Mouse (Mus musculus): Measurements from ENCODE around the gene Mylk.
"Not testable (repeated sequence)": the region's sequence is repeated elsewhere in the genome, so short reads cannot be mapped to it uniquely, and the experiment has no call there.

The Mylk gene

GRCm38 (mm10) chr16:34745065-34745585, at the start of gene Mylk:
Gene Mylk, plus strand, starts transcription at chr16:34745210.
- DNase-seq (ENCODE audit: low spot score), result peak; percentile 95

GRCm38 (mm10) chr16:34698721-34699120, 46.3 kb upstream of the Mylk start:
- not testable (repeated sequence) for DNase-seq (ENCODE audit: low spot score)

DNA sequence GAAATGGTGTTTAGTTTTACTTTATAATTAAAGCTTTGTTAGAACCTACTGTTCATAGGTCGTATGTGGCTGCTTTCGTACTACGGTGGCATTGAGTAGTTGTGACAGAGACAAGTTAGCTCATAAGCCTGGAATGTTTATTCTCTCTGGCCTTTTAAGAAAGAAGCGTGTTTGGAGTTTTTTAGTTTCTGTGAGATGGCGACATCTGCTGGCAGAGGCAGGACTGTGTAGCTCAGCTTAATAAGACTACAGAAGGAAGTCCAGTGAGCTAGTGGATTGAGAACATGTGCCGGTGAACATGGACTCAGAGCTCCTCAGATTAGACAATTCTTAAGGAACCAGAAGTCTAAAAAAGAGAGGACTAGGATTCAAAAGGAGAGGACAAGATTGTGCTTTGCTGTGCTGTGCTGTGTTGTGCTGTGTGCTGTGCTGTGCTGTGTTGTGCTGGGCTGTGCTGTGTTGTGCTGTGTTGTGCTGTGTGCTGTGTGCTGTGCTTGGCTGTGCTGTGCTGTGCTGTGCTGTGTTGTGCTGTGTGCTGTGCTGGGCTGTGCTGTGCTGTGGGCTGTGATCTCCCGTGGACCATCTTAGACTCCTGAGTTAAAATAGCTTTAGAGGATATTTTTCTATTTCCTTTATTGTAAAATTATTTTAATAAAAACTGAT, 44.7 kb upstream of the Mylk start:
- peak; percentile 91 for DNase-seq (ENCODE audit: low spot score)

DNA sequence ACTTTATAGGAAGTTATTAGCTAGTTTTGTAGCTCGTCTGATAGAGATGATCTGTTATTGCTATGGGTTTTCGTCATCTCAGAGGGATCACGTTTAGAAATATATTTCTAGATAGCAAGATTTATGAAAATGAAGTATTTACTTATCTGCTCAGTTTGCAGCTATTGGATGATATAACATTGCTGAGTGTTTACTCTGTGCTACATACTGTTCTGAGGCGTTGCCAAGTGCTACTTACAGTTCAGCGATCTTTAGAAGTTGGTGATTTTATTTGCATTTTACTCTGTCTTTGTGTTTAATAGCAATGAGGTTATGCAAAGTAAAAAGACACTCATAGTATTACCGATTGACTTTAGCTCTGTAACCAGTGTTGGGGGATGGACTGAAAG, 44.2 kb upstream of the Mylk start:
- no peak for DNase-seq (ENCODE audit: low spot score)

GRCm38 (mm10) chr16:34706019-34706418, 39.0 kb upstream of the Mylk start:
- DNase-seq (ENCODE audit: low spot score), result no peak

- no peak for DNase-seq (ENCODE audit: low spot score)
Observed at GRCm38 (mm10) chr16:34706487-34706946, 38.5 kb upstream of the Mylk start.

GRCm38 (mm10) chr16:34711481-34711880, 33.5 kb upstream of the Mylk start:
- DNase-seq (ENCODE audit: low spot score), result peak; percentile 40

- DNase-seq (ENCODE audit: low spot score), result no peak
Observed at GRCm38 (mm10) chr16:34725156-34725555, 19.9 kb upstream of the Mylk start.

GRCm38 (mm10) chr16:34728610-34729009, 16.4 kb upstream of the Mylk start:
- DNase-seq (ENCODE audit: low spot score), result not testable (repeated sequence)

DNA sequence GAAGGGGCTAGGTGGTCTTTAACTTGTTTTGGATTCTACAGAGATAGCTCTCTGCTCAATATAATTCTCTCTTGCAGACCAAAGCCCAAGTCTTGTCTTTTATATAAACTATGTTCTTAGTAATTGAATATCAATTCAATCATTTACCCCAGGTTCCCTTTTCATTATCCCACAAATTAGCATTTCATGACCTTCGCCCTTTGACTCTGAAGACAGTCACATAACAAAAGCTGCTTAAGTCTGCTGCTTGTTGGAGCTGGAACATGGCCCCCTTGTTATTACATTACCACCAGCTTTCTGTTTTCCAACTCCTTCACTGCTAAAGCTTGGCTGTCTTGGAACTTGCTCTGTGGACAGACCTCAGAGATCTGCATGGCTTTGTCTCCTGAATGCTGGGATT, 15.6 kb upstream of the Mylk start:
- DNase-seq (ENCODE audit: low spot score), result no peak

GRCm38 (mm10) chr16:34738656-34739233, 6.3 kb upstream of the Mylk start:
- no peak for DNase-seq (ENCODE audit: low spot score)

GRCm38 (mm10) chr16:34742930-34743329, 2.1 kb upstream of the Mylk start:
- no peak for DNase-seq (ENCODE audit: low spot score)

DNA sequence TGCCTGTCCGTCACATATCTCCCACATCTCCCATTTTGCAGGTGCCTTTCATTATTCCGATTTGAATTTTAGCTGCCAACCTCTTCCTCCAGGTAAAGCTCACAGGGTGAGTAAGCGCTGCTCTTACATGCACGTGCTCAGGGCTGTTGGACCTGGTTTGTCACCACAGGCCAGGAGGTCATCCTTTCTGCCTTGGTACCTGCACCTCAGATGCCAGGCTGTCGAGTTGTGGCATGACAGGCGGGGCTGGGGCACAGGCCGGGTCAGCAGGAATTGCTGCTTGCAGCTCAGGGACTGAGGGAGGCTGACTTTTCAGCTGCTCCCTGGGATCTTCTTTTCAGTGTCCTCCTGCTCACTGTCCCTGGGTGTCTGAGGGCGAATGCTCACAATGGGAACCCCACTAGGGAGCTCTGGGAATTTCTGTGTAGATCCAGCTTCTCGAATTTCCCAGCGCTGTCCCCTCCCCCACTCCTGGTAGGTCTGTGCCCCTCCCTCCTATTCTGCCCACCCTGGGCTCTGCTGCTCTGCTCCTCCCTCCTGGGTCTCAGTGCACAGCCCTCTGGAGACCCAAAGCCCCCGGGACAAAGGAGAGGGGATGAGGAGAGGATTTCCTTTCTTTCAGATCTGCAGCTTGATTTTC, 3.2 kb downstream of the Mylk start:
- DNase-seq (ENCODE audit: low spot score), result peak; percentile 73

GRCm38 (mm10) chr16:34749536-34749935, 4.5 kb downstream of the Mylk start:
- DNase-seq (ENCODE audit: low spot score), result no peak

DNA sequence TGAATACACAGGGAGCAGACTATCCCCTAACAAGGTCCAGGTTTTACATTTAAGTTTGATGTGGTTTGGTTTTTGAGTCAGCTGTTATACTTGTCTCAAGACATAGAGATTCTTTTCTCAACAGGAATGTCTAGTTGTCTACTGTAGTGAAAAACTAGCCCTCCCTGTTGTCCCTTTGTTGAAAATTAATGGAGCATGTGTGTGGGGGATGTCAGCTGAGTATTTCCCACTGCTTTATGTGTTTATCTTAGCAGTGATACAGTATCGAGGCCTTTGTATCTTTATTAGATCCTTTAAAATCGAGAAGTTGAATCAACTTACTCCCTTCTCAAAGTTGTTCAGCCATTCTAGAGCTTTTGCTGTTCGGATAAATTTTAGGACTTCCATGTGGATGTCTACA, 7.0 kb downstream of the Mylk start:
- DNase-seq (ENCODE audit: low spot score), result no peak

- no peak for DNase-seq (ENCODE audit: low spot score)
Observed at GRCm38 (mm10) chr16:34752977-34753376, 8.0 kb downstream of the Mylk start.

DNA sequence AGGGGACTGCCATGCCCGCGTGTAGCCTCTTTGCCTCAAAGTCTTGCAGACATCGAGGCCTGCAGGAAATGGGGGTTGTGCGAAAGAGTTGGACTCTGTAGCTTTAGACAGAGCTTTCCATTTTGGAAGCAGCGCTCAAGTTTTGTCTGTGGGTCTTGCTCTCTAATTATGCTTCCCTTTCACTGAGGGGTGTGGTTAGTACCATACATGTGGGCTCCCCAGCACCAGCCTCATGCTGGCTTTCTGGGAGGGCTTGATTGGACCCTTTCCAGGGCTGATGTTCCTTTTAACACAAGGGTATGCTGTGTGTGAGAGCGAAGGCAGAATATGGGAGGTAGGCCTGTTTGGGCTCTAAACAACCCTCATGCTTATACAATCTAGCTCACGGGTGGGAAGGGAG, 12.0 kb downstream of the Mylk start:
- no peak for DNase-seq (ENCODE audit: low spot score)

- peak; percentile 39 for DNase-seq (ENCODE audit: low spot score)
Observed at GRCm38 (mm10) chr16:34758205-34758604, 13.2 kb downstream of the Mylk start.

GRCm38 (mm10) chr16:34763959-34764591, 19.1 kb downstream of the Mylk start:
- DNase-seq (ENCODE audit: low spot score), result no peak

DNA sequence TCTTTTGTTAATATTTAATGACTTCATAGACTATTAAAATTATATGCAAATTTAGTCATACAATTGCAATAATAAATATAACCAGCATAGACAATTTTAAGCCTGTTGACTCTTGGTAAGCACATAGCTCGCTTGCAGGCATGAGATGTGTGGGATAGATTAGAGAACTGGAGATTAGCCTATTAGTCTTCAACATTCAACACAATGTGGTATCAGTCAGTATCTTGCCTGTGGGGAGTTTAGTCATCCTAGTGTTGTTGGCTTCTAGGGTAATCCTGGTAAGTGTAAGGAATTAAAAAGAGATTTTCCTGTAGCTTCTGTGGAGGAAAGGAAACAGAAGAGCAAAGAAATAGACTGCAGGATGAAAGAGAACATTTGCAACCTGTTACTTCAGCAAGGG, 20.7 kb downstream of the Mylk start:
- no peak for DNase-seq (ENCODE audit: low spot score)

DNA sequence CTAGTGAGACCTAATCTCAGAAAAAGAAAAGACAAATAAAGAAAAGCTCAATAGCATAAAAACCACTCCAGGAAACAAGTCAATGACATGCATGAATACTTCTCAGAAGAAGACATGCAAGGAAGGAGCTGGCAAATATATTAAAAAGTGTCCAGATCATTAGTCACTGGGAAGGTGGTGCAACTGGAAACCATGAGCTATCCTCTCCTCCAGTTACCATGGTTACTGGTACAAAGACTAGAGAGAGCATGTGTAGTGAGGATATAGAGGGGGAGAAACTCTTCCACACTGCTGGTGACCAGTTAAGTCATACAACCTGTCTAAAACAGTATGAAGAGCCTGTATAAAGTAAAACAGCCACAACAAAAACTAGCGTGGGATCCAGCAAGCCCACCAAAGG, 21.2 kb downstream of the Mylk start:
- DNase-seq (ENCODE audit: low spot score), result no peak

DNA sequence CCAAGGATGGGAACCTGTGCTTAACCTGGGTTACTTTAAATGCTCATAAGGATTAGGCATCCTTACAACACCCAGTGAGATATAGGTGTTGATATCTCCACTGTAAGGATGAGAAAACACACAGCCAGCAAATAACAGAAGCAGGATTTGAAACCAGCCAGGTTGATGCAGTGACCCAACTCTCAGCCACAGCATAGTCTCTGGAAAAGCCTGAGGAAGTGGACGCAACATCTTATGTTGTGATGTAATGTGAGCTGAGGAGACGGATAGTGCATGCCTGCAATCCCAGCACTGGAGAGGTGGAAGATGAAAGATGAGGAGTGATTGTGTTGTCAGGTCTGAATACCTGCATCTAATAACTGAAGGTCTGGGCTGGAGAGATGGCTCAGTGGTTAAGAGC, 22.4 kb downstream of the Mylk start:
- no peak for DNase-seq (ENCODE audit: low spot score)

DNA sequence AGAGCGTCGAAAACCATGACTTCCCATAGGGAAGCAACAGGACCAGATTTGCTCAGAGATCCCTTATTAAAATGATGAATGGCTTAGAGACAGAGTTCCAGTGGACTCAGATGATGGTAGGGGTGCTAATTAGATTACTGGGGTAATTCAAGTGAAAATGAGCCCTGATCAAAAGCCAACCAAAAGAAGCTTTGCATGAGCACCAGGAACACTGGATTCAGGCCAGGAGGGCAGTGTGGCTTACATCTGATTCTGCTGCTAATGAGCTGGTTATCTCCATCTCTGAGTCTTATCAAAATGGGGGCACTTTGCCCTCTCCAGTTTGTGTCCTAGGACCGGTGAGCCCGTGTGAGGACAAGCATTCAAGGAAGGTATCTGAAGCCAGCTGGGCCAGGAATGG, 23.4 kb downstream of the Mylk start:
- DNase-seq (ENCODE audit: low spot score), result no peak
